Mouse (Mus musculus) left cerebral cortex, adult 8-10 months (tissue): ENCODE measurements around the gene Aff3. TPM values are rescaled to one million over a fixed set of nuclear protein-coding genes. Genes with fewer than 3 reads are reported as not detected.
A peak's percentile ranks its signal among the peaks of the same experiment; 100 is the strongest.

ENCODE experiments used
- DNase-seq, 2 experiments: peaks; one replicate each; pipeline ENCODE4 v3.0.0; 2022; ENCODE audit warnings: low spot score in 2 of 2
- total RNA-seq, 4 experiments: library from RNA; stranded (reverse); gene quantifications; 2 replicates each; pipeline ENCODE4 v1.2.4; 2022

The Aff3 gene
- total RNA-seq, 4 experiments from 2014 or later = 96.9 to 118 (median 107) TPM

DNA sequence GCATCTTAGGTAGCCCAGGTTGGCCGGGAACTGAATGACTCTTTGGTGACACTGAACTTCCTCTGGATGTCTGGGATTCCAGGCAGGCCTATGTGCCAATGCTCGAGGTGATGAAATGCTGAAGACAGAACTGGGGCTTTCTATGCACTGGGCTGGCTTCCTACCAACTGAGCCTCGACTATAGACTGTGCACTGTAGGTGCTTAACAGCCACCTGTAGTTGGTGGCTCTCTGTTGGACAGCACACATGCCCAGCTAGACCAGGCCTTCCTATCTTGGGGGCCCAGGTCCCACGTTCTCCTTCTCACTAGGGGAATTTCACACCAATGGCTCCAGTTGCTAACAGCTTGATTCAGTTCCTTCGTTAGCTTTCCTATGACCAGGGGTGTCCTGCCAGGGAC is 374.9 kb downstream of the Aff3 start:
- DNase-seq = no peak

GRCm38 (mm10) chr1:38288716-38289115 is 376.0 kb downstream of the Aff3 start:
- peak in 1 of 2 experiments; percentile 91 for DNase-seq

- DNase-seq = no peak
These were observed 378.2 kb downstream of the Aff3 start for GRCm38 (mm10) chr1:38286551-38286950.

DNA sequence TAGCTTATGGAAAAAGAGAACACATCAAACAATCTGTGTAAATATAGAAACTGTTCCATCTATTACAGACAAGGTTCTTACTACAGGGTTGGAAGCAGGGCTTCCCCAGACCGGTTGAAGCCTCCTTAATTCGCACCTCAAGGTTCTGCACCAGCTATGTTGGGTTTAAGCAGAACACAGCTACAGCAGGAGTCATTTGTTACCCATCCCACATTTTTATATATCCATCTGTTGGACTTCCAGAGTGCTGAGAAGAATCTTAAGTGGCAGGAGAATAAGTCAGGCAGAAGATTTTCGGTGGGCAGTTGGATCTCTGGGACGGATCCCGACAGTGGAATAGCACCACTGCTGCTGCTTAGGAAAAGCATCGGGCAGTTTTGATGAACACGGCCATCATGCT is 384.2 kb downstream of the Aff3 start:
- no peak for DNase-seq

DNA sequence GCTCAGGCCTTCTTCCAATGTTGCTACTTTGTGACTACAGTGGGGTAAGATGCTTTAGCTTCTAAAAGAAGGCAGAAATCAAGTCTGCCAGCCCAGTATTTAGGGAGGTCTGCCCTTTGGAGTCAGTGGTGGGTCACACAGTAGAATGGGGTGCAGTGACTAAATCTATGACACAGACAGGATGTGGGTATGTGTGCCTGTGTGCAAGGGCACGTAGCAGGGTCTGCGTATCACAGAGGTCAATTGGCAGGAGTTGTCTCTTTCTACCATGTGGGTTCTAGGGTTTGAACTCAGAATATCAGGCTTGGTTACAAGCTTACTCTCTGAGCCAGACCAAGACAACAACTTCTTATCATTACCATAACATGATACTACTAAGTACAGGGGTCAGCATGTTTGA is 393.4 kb downstream of the Aff3 start:
- DNase-seq = no peak

GRCm38 (mm10) chr1:38268246-38269042 is 396.3 kb downstream of the Aff3 start:
- no peak for DNase-seq

DNA sequence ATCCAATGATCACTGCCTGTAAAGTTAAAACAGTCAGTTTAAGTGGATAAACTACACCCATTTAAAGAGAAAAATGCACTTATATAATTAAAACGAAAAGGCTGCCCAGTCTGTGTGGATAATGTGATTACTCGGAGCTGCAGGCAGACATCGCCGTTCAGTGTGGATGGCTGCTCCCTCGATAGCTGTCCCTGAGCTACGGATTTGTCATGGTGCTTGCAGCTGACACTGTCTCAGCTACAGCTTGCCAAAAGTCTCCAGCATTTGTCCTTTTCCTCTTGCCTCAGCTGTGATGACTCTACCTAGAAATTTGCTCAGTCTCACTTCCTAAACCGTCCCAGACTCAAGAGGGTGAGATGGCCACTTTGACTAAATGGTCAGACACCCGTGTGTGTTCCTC is 401.5 kb downstream of the Aff3 start:
- DNase-seq = no peak

- no peak for DNase-seq
These were observed 402.2 kb downstream of the Aff3 start for GRCm38 (mm10) chr1:38262362-38263154.

GRCm38 (mm10) chr1:38261076-38261475 is 403.7 kb downstream of the Aff3 start:
- no peak for DNase-seq

DNA sequence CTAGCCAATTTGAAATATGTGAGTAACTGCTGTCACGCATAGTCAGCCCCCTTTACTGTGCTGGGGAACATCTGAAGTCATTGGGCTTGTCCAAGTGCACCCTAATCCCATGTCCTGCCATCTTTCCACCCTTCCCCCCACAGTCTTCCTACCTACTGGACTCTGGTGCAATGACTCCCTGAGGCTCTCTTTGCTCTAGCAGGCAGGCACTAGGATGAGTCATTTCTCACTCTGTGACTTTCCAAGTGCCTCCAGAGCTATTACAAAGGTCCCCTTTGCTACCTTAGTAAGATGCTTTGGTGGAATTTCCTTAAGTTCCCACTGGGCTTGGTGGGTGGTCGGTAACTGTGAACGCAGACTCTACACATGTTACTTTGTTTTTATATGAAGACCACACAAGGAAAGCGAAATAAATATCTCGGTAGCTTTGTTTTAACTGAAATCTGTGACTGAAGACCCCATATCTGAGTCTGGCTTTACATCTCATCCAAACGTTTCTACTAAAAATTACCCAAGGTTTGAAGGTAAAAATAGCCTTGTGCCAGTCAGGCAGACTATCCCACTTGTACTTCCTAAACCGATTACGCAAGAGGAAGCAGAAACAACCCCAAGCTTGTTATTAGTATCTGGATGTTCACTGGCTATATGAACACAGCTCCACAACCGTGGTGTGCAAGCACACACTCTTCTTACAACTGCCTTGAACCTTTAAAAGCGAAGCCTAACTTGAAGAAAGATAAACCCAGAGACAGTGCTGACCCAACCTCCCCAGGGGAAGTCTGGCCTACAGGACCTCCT is 405.0 kb downstream of the Aff3 start:
- no peak for DNase-seq

GRCm38 (mm10) chr1:38254426-38254825 is 410.3 kb downstream of the Aff3 start:
- DNase-seq = no peak

DNA sequence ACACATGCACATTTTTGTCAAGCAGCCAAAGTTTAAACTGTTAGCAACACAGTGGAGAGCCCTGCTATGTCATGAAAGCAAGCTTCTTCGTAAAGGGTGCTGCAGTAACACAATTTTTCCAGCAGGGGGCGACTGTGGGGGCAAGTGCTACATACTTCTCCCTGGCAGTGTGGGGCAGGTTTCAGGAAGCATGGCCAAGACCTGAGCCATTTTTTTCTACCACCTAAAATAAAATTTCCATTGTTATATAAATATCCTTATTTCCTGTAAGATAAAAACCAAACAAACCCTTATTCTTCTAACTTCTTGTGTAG is 412.0 kb downstream of the Aff3 start:
- DNase-seq = no peak

- no peak for DNase-seq
These were observed 412.6 kb downstream of the Aff3 start for GRCm38 (mm10) chr1:38252031-38252765.

- DNase-seq = no peak
These were observed 413.3 kb downstream of the Aff3 start for GRCm38 (mm10) chr1:38251448-38251847.

DNA sequence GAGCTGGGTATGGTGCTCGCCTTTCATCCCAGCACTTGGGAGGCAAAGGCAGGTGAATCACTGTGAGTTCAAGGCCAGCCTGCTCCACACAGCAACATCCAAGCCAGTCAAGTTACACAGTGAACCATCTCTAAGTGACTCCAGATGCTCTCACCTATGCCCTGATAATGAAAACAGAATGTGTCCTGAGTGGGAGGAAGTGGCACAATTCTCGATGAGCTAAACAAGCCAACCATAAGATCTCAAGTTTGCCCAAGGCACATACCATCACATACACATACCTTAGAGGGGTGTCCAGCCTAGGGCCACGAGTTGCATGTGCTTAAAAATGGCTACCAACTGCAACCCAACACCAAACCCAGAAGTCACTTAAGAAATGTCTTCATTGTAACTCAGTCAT is 414.5 kb downstream of the Aff3 start:
- no peak for DNase-seq

DNA sequence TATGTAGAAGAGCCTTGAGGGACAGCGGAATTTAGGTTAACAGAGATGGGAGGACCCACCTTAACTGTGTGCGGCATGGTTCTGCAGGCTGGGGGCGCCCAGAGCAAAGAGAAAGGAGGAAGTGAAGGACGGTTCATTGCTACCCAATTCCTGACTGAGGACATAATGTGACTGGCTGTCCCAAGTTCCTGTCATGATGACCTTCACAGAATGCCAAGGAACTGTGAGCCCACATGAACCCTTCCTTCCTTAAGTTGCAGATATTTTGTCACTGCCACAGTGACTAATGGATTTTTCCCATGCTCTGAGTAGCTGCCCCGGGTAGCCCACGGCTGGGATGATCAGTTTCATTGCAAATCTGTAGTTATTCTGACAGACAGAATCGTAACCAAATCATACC is 415.2 kb downstream of the Aff3 start:
- DNase-seq = no peak

DNA sequence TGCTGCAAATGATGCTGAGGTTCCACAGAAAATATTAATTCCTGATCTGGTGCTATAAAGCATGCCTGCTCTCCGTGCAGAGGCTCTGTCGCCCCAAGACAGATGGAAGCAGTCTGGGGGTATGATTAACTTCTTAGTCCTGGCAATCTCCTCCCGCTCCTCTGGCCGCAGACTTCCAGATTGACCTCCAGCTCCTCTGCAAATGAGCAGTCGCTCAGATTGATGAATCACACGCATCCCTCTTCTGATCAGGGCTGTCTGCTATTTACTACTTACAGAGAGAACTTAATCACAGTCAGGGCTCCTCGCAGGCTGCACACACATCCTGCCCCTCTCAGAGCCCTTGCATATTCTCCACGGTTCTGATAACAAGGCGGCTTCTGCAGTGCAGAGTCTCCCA is 416.7 kb downstream of the Aff3 start:
- DNase-seq = no peak

DNA sequence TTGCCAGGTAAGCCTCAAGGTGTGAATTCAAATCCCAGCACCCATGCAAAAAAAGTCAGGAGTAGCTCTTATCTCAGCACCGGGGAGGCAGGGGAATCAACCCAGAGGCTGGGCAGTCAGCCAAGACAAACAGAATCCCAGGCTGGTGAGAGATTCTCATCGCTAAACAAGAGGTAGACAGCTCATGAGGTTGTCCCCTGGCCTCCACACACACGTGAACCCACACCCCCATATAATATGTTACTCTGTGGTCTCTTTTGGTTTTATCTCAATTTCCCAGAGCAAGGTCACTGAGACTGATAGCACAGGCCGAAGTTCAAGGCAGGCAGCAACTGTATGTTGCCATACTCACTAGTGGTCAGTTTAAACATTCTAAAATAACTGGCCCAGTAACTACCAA is 422.2 kb downstream of the Aff3 start:
- DNase-seq = no peak

- no peak for DNase-seq
These were observed 423.0 kb downstream of the Aff3 start for GRCm38 (mm10) chr1:38241801-38242200.

DNA sequence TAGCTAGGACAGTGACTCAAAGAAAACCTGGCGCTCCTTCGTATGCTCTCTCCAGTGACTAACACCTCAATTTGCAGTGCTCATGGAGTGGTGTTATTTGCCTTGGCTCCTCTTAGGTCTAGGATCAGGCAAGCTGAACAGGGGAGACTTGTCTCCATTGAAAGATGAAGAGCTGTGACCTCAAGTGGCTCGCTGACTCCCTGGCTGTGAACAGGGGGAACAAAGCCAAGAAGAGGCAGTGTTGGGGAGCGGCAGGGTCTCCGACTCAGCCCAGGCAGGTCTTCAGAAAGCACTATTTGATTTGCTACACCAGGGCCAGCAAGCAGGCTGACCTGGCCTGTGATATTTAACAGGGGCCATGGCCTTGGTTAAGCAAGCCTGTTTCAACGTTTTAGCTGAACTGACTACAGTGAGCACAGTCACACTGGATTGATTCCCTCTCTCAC is 423.5 kb downstream of the Aff3 start:
- no peak for DNase-seq
